Mouse (Mus musculus) c-Kit-positive CD71-negative TER-119-negative erythroid progenitor cells, embryonic 14.5 days (primary cell): ENCODE measurements at regions not wholly inside any gene's neighbourhood (a gene's known extent, or its start where the extent isn't known, plus 50 kb on each side); places are given as distances from the start of the nearest gene placed in this dataset.
"Not testable (repeated sequence)": the region's sequence is repeated elsewhere in the genome, so short reads cannot be mapped to it uniquely, and the experiment has no call there.

Source experiments
- DNase-seq: peaks from one replicate; pipeline ENCODE4 v3.0.0-alpha.2; 2013; ENCODE audit warnings: low read depth

GRCm38 (mm10) chr5:77809844-77810243 is 402.0 kb upstream of the Igfbp7 start:
- no peak for DNase-seq

GRCm38 (mm10) chr5:77807726-77808125 is 399.9 kb upstream of the Igfbp7 start:
- peak; percentile 14 for DNase-seq

- no peak for DNase-seq
Measured at GRCm38 (mm10) chr5:77806334-77807157, 398.7 kb upstream of the Igfbp7 start.

DNA sequence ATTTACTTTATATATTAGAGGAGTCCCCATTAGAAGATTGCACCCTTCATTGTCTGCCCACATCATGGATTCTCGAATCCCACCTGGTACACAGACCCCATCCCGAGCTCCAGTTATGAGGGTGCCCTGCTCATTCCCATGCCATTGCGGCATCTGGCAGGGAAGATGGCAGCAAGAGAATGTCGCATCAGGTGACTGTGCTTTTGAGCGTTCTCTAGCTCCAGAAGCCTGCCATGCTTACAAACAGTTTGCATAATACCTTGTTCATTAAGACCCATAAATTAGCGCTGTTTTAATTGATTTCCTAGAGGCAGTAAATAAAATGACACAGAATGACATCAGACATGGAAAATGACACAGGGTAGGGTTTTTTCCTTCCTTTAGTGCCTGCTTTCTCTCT is 398.0 kb upstream of the Igfbp7 start:
- no peak for DNase-seq

- DNase-seq, result no peak
Measured at GRCm38 (mm10) chr5:77805303-77805702, 397.5 kb upstream of the Igfbp7 start.

DNA sequence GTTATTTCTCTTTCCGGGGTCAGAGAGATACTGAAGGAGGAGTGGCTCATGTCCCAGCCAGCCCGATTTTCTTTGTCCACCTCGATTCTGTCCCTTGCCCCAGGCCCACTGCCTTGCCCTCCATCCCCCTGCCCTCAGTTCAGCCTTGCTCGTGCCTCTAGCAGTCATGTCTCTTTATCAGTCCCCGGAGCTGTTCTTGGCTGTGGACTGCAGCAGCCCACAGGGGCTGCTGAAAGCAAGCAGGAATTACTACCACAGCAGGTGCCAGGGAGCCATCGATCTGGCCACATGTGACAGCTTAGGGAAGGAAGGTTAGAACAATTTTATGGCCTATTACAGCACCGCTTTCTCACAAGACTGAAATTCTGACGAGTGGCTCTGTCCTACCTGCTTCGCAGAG is 396.3 kb upstream of the Igfbp7 start:
- DNase-seq, result no peak

GRCm38 (mm10) chr5:77803562-77803961 is 395.7 kb upstream of the Igfbp7 start:
- DNase-seq, result no peak

- DNase-seq, result no peak
Measured at GRCm38 (mm10) chr5:77796960-77797359, 389.1 kb upstream of the Igfbp7 start.

GRCm38 (mm10) chr5:77795766-77796165 is 387.9 kb upstream of the Igfbp7 start:
- DNase-seq, result no peak

- no peak for DNase-seq
Measured at GRCm38 (mm10) chr5:77783953-77784352, 376.1 kb upstream of the Igfbp7 start.

DNA sequence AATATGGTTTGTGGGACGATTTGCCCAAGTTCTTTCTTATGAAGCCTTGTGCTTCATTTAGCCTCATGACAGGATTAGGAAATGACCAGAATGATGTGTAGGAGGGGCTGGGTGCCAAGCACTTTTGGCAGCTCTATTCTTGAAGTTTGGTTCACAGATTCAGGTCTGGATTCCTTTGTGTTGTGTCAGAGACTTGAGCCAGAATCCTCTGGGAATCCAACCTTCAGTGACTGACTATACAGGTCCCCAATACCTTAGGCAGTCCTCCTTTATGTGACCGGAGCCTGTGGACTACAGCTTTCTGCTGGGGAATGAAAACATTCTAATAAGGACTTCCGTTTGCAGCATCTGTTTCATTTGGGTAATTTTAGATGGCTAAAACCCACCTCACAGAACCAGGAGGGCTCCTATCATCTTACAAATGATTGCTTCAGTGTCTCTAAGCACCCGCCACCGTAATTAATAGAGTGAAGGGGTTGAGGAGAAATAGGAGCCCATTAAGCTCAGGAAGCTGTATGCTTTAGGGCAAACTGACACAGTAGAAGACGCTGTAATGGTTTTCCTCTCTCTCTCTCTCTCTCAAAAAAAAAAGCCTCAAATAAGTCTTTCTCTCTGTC is 354.7 kb upstream of the Igfbp7 start:
- DNase-seq, result no peak

DNA sequence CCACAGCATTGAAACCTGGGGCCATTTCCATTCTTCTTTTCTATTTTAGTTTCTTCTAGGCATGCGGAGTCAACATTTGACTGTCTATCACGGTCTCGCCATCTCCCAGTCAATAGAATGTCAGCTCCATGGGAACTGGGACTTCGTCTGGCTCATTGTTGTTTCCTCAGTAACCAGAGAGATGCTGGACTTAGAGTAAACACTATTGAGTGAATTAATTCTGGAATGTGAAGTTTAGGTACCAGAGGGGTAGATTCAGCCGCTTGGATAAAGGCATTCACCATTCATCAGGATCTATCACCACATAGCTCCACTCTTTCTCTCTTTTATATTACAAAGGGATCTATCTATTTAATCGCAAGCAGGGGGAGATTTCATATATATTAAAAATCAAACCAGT is 354.2 kb upstream of the Igfbp7 start:
- DNase-seq, result no peak

- no peak for DNase-seq
Measured at GRCm38 (mm10) chr5:77748933-77749332, 341.1 kb upstream of the Igfbp7 start.

DNA sequence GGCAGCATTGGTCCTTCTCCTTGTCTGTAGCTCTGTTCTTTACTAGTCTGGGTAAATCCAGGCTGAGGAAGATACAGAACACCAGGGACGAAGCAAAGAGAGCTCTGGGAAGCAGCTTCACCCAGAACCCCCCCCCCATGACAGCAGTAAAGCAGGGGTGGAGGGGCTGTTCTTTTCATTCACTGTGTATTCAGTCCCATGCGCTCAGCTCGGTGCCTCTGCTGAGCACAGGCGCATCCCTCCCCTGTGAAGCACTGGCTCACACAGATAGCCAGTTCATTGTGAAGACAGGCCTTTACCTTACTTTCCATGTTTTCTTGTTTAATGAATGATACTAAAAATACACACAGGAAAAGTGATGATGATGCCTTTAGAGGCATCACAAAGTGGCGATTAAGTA is 338.8 kb upstream of the Igfbp7 start:
- DNase-seq, result no peak

DNA sequence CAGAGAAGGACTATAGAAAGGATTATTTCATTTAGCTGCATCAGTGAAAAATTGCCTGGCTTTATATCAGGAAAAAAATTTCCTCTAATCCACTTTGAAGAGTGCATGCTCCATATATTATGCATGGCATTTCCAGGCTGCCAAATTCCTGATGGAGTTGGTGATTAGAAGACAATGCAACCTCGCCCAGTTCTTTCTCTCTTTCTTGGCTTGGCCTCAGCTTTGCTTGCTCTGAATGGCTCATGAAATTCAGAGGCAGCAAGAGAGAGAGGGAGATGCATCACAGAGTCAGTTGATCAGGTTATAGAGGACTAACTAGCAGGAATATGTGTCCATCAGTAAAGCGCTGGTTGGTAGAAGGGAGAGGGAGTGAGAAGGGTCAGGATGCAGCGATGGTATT is 335.6 kb upstream of the Igfbp7 start:
- no peak for DNase-seq

DNA sequence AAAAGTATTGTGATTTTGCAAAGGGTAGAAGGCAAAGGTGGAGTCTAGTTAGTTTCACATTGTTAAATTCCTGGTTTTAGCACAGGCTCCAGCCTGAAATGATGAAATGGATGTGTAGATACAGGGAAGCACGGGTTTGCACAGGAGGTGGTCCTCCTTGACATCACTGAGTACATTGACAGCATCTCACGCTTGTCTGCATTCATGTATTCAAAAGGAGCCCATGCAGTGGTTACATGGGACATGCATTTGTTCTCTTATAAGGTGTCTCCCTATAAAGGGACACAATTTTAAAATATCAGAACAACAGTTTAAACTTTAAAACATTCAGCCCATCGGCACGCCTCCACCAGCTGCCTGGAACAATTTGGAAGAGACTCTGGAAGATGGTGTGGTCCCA is 322.4 kb upstream of the Igfbp7 start:
- not testable (repeated sequence) for DNase-seq

DNA sequence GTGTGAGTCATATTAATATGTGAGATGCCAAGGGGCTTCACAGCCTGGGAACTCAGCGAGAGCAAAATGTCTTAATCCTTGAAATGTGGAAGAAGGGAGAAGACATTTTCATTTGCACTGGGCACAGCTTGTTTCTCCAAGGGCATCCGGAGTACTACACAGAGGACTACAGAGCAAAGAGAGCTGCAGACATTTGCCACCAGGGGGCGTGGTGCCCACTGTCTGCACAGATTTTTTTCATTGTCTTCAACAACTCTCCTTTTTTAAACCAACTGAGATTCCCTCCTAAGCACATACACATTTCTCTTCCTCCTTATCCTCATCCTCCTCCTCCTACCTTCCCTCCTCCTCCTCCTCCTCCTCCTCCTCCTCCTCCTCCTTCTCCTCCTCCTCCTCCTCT is 273.8 kb upstream of the Igfbp7 start:
- DNase-seq, result no peak

DNA sequence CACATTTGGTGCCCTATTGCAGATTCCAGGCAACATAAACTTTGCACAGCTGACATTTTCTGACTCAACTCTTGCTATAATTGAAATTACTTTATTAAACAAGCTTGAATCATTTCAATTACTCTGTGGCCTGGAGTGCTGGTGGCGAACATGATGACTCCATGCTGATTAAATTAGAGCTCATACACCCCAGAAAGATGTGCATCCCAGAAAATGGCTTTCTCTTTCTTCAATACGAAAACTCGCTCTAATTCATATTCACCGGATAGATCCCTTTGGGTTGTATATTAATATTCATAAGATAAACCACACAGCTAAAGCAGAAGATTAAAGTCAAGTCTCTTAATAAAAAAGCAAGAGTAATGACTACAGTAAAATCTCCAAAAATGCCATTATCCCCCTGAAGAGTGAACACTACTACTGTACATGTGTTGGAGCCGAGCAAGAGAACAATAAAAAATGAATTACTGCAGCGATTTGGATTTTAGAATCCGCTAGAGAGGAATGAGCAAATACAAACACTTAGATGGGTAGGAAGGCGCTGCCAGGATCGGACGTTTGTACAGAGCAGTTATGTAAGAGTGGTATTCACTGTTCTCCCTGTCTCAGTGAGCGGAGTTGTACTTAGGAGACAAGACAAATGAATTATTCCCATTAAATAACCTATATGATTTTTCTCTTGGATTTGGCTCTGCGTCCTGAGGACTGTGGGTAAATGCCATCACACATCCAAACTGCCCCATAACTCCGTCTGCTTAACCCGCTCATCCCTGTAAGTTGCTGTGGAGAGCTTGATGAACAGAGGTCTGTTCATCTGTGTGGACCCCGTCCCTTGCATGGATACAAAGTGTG is 264.5 kb upstream of the Igfbp7 start:
- DNase-seq, result no peak

DNA sequence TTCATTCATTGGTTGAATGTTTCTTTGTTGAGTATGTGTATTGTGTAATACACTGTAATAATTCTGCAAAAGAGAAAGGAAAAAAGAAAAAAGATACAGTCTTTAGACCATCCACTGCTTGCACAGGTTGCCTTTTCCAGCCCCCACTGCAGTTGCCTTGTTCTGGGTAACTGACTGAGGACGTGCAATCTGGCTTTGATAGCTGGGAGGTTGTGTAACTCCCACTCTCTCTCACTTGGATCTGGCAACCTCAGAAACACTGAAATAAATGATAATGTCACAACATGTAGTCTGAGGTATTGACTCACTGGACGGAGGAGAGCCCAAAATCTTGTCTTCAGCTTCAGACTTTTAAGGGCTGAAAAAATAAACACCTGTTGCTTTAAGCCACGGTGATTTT is 255.3 kb upstream of the Igfbp7 start:
- DNase-seq, result no peak

- DNase-seq, result no peak
Measured at GRCm38 (mm10) chr5:77659016-77659415, 251.2 kb upstream of the Igfbp7 start.

DNA sequence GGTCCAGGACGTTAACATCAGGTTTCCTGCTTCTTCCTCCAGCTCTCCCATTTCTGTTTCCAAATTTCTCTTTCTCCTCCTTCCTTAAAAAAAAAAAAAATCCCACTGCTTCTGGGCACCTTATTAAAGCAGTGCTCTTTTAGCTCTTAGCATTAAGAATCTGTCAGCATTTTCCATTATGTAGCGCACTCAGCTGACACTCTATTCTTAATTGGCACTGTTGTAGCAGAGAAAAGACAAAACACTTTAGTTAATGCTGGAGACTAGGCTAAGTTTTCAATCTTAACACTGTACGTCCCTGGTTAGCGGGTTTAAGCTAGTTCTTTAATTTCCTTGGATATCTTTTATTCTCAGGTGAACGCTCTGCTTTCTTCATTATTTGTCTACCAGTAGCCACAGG is 236.8 kb upstream of the Igfbp7 start:
- no peak for DNase-seq

DNA sequence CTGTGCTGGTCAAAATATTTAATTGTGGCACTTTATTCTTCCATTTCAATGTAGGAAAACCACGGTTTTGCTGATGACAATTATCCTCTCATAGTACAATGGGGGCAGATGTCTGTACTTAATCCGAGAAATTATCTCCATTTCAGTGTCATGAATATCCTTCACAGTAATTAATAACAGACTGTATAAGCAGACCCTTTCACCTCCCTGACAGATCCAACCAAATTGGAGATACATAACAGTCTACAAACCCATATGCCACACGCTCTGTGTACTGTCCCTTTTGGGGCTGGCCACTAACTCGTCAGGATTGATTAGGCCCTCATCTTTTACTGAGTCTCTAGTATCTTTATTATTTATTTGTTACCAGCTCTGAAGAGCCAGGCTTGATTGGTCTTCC is 212.6 kb upstream of the Igfbp7 start:
- DNase-seq, result no peak

DNA sequence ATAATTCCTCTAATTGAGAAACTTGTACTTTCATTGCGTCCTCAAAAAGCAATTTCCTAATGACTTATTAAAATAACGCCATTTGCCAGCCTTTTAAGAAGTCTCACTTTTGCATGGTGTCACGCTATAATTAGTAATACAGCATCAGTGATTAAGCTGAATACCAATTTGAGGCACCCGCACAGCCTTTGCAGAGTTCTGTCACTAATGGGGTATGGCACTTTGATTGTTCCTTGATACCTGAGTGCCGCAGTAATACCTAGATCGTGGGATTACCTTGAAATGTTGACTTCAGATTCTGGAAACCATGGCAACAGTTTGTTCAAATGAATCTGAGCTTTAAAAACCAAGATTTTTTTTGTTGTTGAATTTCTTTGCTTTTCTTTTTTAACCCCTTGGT is 202.7 kb upstream of the Igfbp7 start:
- DNase-seq, result no peak
